Mouse (Mus musculus) kidney, postnatal 14 days (tissue): ENCODE measurements around the gene Optc.
A peak's percentile ranks its signal among the peaks of the same experiment; 100 is the strongest.

ENCODE experiments used
- DNase-seq: peaks from one replicate; pipeline ENCODE4 v3.0.0; 2022; ENCODE audit warnings: mixed read lengths

Gene Optc

DNA sequence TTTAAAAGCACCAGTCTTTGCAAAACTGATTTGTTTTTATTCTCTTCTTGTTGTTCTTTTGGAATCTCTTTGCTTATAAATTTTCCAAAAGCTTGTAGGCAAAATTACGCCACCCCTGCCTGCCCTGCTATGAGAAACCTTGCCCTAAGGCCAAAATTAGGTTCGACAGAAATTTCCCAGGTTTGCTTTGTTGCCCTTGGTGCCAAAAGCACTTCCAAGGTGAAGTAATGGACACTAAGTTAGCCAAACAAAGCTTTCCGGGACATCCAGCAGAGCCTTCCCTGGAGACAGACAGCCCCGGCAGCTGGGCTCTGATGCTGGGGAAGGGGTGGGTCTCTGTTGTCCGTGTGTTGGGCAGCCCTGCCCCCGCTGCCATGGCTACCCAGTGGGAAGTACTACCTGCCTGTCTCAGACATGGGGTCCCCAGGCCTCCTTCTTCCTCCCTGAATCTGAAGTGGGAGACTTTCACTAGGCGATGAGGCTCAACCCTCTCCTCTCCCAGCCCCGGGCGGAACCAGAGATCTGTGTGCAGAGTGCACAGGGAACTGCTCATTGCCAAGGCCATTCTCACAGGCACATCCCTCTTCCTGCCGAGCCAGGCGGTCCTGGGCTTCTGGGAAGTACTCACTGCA is 9.8 kb upstream of the Optc start:
- peak; percentile 56 for DNase-seq

DNA sequence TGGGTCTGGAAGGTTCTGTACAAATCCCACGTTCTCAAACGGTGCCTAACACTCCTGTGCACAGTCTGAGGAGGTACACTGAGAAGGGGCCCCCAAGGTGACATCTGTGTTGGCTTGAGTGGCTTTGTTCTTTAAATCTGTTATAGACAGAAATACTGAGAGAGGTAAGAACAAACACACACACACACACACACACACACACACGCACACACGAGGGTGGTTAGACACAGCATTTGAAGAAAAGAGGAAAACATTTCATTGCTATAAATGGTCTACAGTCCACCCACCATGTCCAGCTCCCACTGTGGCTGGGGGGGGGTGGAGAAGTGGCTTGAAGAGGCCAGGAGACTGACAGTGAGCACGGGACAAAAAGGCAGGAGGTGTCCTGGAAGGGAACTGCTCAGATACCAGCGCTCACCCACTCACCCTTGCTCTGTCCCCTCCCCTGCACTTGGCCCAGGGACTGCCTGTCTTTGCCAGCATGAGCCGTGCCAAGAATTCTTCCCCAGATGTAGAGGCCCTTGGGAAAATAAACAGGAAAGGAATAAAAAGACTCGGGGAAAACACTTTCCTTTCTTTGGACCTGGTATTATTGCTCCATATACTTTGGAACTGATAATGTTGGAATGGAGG is 8.0 kb upstream of the Optc start:
- DNase-seq, result peak; percentile 88

DNA sequence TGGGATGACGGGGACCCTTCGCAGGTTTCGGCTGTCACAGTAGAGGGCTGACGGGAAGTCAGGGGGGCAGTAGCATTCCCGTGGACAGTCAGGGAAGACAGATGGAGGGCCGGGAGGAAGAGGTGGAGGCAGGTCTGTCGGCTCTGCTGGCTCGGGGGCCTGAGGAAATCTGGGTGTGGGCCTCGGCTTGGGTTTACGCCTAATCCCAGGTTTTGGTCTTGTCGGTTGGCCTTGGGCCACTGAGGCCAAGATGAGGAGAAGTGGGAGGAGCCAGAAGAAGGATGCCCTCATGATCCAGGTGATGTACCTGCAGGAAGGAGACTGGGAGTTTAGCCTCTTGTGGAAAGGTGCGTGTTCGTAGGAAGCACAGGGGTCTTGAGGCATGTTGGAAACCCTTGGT is 7.3 kb upstream of the Optc start:
- no peak for DNase-seq

DNA sequence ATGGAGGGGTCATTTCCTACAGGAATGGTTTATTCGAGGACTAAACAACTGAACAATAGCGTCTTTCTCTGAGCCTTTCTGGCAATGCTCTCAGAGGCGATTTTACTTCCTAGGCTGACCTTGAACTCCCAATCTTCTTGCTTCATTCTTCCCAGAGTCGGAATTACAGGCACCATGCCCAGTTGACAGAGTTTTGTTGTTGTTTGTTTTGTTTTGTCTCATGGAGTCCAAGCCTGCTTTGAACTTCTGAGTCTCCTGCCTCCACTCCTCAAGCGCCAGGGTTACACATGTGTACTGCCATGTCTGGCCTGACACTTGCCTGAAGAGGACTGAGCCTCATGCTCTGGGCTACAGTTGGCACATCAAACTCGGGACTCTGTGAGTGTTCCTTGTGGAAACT is 5.2 kb upstream of the Optc start:
- no peak for DNase-seq

DNA sequence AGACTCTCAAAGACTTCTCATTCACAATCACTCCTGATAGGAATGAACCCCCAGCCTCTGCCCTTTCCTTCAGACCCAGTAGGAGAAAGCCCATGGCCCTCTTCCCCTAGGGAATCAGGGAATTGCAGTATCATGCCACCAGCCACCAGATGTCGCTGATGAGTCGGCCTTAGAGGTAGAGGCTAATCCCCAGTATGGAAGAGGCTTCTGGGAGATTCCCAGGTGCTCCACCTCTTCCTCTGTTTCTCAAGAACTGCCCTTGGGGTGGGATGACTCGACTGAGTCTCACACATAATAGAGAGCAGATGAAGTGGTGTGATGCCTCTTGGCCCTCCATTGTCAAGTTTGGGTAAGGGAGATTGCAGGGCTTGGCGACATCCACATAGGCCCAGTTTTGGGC is 3.7 kb upstream of the Optc start:
- DNase-seq, result peak; percentile 54

DNA sequence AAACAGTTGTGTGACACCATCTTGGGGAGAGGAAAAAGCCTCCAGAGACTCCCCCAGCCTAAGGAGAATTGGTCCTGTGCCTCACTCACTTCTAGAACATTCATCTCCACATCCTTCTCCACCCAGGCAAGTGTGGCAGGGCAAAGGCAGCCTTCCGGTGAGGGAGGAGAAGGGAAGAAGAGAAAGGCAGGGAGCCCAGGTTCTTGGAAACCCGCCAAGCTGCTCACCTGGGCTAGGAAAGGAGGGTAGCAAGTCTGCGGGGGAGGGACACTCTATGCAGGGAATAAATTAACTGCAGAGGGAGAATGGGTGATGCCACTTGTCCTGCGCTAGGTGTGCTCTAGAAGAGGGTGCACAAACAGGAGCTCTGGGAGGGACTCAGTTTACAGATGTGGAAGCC is 3.2 kb upstream of the Optc start:
- no peak for DNase-seq

DNA sequence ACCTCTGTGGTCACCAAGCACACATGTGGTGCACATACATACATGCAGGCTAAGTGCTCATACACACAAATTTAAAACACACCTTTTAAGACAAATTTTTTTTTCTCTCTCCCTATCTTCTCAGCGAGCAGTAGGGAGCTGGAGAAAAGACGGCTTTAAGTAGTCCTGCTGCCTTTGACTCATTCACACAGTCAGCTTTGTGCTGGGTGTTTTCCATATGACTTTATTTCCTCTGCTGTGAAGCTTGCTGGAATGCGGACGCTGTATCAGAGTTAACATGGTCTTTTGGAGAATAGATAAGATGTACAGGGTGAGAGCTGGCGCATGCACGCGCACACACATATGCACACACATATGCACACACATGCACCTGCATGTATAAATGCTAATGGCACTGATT is 2.3 kb upstream of the Optc start:
- DNase-seq, result no peak

DNA sequence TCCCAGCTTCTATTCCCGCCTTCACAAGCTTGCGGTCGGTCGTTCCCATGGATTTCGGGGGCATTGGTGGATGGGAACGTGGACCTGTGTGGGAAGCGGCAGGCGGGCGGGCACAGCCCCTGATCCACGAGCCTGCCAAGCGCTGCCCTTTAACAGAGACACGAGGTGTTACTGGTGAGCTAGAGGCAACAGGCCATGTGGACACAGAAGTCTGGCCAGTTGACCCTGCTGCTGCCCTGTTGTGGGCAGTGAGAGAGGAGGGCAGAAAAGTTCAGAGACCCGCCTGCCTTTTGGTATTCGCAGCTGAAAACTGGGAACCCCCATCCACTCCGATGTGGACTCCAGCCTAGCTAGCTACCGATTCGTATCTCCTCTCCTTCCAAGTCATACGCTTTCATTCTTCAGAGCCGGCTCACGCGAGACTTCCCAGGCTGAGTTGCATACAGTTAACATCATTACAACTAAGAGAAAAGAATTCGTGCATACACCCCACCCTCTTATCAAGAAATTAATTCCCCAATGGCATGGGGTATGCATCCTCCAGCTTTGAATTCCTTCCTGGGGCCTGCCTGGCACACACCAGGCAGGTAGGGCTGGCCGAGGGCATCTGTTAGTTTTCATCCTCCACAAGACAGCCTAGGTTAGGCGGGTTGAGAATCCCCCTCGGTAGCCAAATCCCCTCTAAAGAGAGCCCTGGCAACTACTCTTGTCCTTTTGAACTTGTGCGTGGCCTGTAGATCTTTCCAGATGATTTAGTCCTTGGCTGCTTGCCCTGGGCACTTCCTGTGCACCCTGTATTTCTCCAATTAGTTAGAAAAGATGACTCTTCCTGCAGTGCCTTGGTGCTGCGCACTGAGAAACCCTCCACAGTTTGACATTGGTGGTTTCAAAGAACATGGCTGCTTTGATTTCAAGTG is 1.1 kb upstream of the Optc start:
- DNase-seq, result peak; percentile 77

DNA sequence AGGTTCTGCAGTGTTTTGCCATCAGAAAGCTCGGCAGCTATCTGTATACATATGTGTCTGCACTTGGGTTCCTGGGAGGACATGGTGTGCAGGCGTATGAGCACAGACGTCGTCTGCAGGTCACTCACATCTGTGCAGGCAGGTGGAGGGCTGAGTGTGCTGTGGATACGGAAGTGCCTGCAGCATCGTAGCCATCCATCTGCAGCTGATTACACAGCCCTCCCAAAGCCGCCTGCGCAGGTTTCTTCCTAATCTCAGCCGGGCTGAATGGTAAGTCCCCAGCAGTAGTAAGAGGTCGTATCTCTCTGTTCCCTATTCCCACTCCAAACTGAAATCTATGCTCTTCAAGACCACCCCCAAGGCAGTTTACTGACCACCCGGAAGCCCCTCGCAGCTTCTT is 1.4 kb downstream of the Optc start:
- no peak for DNase-seq

DNA sequence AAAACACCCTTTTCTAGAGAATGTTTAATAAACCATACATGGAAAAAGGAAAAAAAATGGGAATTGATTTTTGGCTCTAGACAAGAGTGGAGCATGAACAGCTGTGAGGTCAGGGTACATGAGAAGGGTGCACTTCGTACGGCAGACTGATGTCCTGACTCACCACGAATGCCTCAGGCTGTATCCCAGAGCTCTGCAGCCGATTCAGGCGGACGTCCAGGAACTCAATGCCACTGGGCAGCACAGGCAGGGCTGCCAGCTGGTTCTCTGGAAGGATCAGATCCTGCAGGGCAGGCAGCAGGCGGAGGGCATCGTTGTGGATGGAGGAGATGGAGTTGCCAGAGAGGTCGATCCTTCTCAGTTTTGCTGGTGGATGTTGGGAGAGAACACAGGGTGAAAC is 7.0 kb downstream of the Optc start:
- DNase-seq, result no peak

DNA sequence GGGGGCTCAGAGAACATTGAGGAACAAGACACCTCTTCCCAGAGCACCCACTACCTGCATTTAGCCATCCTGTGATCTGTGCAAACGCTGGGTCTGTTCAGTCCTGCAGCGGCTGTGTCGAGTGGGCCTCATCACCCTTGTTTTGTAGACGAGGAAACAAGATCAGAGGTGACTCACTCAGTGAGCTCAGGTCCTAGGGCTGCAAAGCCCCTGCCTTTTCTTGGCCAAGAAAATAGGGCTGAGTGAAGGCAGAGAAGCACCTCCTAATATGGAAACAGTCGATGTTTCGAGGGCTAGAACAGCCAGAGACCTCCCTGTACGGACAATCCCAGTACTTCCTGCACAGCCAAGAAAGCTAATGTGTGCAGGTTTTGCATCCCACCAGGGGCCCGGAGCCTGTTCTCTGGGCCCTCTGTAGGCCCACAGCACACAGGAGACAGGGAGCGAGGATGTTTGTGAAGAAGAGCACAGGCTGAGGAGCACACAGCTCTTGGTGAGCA is 8.7 kb downstream of the Optc start:
- DNase-seq, result no peak

DNA sequence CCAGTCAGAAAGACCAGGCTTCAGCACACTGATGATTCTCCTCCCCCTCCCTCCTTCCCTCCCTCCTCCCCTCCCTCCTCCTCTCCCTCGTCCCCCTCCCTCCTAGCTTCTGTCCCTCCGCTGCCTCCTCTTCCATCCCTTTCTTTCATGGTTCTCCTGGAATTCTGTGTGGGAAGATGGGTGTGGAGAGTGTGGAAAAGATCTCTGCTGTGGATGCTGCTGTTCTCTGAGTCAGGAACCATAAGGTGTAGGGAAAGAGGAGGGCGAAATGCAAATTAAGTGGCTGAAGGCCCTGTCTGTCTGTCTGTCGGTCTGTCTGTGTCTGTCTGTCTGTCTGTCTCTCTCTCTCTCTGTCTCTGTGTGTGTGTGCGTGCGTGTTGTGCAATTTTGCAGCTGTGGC is 10.5 kb downstream of the Optc start:
- no peak for DNase-seq

DNA sequence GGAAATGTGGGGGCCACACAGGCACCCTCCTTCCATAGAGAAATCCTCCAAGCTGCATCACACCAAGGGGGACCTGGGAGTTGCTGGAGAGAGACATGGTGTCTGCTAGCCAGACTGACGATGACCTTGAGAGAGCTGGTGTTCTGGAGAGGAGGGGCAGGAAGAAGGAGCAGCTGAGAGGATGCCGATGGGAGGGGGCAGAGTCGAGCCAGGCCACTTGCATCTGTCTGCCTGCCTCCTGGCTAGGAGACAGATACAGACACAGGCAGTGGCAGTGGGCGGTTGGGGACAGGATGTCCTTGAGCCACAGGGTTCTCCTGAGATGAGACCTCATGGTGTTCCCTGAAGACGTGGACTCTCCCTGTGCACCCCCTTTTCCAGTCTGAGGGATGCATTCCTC is 16.3 kb downstream of the Optc start:
- peak; percentile 81 for DNase-seq

DNA sequence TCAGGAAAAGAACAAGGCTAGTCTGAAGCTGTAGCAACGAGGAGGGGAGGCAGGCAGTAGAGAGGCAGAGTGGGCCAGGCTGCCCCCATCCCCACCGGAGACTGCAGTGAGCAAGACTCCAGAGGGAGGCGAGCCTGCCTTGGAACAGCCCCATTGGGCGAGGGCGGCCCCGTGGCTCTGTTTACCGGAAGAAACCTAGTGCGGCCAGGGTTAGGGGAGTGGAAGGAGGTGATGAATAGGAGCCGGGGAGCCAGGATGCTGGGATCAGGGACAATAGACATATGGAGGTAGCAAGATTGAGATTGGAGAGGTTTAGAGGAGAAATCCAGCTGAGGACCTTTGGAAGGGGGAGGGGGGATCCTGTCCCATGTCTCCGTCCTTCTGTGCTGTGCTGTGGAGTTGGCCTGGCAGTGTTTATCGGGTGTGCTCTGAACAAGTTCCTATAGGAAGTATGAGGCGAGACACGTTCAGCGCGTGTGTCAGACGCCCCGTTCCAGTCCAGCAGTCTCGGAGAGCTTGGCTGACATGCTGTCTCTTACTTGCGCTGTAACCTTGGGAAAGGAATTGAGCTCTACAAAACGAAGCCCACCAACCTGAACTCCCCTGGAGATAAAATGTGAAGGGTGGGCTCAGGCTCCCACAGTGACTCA is 17.7 kb downstream of the Optc start:
- no peak for DNase-seq

DNA sequence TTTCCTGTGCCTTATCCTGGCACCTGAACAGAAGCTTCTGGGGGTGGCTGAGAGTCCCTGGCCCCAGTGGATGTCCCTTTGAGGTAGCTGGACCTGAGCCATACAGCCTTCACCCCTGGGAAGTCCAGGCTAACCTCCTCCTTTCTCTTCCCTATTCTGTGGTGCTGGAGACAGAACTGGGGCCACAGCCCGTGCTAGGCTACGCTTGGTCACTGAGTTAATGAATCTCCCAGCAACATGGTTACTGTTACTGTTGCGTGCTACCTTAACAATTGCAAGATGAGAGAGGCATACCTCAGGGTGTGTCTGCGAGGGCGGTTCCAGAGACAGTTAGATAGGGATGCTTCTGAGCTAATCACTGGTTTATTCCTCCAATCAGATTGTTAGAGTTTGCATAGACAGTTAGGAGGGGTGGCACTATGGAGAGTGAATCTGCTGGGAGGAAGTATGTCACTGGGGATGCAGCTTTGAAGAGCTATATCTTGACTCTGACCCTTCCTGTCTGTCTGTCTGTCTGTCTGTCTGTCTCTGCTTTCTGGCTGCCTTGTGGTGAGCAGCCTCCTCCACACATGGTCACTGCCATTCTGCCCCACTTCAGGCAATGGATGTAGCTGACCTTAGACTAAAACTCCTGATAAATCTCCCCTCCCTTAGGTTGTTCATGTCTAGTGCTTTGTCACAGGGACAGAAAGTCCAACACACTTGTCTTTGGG is 20.1 kb downstream of the Optc start:
- DNase-seq, result no peak

DNA sequence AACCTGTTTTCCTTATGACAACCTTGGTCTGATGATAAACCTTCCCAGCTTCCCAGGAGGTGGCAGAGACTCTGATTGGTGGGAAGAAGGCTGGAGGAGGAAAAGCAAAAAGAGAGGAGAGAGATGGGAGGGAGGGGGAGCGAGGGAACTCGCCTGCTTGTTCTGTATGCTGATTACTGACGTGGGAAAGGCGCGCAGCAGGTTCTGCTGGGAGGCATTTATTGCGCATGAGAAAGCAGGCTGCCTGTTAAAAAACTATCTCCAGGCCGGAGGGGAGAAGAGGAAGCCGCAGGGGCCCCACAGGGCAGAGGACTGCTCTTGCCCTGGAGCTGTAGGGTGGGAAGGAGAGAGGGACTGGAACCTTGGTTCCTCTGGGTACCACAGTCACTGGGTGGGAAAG is 20.8 kb downstream of the Optc start:
- no peak for DNase-seq

DNA sequence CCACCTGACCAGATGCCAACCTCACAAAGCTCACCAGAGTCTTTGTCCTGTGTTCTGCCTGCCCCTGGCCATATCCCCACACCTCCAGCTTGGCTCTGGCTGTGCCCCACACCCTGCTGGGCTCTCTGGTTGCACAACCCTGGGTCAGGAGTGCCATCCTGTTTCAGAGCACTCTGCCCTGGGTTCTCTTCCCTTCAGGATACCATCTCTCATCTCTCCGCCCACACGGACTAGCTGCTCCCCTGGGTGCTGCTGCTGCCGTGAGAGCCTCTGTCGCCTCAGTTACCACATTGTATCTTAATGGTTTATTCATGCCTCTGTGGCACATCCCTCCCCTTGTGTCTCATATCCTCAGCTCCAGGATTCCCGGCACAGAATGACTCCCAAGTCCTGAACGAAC is 21.4 kb downstream of the Optc start:
- DNase-seq, result no peak

DNA sequence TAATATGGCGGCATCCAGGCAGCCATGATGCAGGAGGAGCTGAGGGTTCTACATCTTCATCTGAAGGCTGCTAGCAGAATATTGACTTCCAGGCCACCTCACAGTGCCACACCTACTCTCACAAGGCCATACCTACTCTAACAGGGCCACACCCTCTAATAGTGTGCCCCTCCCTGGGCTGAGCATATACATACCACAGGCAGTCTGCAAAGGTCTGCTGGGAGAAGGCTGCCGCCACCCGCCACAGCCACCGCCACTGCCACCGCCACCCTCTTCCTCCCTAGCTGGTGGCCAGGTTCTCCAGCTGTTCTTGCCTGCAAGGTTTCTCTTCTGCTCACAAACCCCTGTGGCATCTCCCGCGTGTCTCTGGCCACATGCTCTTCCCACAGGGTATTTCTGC is 22.0 kb downstream of the Optc start:
- no peak for DNase-seq

DNA sequence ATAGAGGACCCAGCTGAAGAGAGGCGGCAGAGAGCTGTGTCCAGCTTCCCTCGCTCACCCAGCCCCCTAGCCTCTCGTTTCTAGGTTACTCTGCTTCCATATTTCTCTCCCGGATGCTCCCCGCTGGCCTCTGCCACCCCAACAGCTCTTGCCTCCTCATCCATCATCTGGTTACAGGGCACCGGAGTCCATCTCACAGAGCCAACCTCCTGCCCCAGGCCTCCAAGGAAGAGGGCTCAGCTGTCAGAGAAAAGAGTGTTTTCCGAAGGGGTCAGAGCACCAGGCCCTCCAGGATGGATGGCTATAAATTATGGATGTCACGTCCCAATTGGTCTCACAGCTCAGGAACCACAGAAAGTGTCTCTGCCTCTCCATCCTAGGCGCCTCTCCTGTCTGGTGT is 23.1 kb downstream of the Optc start:
- no peak for DNase-seq

DNA sequence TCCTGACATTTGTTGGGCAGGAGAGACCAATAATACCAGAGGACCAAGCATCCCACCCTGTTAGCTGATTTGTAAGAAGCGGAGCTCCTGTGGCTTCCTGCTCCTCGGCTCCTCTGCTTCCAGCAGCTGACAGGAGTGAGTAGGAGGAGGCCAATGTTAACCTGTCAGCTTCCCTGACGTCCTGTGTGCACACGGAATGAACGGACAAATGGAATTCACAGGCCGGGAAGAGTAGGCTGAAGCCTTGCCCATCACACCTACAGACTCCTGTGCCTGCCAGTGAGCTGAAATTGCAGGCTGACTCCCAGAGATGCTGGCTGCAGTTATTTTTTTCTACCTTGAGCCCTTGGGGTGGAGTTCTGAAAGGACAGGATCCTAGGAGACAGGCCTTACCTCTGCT is 23.7 kb downstream of the Optc start:
- no peak for DNase-seq

DNA sequence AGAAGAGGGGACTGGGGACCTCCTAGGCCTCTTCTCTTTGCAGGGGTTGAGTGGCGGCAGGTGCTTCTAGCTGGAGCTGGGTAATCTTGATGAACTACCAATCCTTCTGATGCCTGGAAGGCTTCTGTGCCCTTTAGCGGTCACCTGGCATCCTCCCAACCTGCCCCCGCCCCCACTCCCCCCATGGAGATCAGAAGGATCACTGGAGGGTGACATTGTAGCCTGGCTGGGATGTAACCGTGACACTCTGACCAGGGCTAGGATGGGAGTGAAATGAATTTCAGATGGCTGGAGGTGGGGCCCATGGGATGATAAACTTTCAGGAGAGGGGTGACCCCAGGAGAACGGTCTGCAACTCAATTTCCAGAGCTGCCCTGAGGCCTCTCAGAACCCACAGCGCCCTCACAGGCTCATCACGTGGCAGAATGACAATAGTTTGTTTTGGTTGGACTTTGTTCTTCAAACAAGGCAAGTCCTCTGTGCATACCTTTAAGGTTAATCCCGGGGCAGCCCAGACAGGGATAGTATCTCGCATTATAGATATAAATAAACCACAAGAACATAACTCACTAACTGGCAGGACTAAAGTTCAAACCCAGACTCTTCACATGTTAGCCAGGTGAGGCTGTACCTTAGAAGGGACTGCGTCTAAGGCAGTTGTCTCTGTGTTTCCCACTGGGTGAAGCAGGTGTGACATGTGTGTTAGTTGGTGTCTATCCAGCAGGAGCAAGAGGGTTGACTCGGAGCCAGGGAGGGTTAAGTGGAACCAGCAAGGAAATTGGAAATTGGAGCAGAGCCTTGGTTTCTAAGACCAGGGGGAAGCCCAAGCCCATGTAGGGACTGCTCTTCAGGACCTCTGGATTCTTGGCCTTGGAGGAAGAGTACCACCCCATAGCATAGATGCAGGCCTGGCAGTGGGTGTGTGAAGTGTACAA is 25.2 kb downstream of the Optc start:
- DNase-seq, result peak; percentile 44

DNA sequence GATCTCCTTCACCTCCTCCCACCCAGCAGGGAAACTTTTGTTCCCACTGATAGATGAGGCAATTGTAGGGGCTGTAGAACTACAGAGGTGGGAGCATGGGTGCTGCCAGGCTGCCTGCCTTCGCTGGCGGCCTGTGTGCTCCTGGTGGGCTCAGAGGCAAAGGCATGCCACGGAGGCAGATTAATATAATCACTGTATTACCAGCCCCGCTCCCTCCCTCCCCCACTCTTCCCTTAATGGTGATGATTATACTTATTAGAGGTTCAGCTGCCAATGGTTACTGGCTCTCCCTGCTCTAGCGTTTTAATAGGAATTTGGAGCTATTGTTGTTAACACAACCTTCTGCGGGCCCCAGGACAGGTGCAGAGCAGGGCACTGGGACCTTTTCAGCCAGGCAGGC is 26.0 kb downstream of the Optc start:
- no peak for DNase-seq
